Mouse (Mus musculus): ENCODE data around the gene Nek7.

GRCm38 (mm10) chr1:138480694-138481093, 139.2 kb downstream of the Nek7 start:
- TF ChIP-seq POLR2A (IDR thresholded peaks at IDR 0.05; ENCODE audit: borderline replicate concordance, extremely low read depth, insufficient read depth, insufficient read length, poor library complexity, severe bottlenecking) = no peak
- TF ChIP-seq CTCF (IDR thresholded peaks at IDR 0.05; ENCODE audit: borderline replicate concordance, extremely low read depth, insufficient read depth, insufficient read length) = no peak

All from brain, embryonic 14.5 days (tissue).